Mouse (Mus musculus): ENCODE results near the gene Kif1b. TPM values are rescaled to one million over a fixed set of nuclear protein-coding genes. Genes with fewer than 3 reads are reported as not detected.

Kif1b gene
- total and polyA plus RNA-seq, 3 experiments, result 10.0 to 27.6 (median 17.0) TPM

DNA sequence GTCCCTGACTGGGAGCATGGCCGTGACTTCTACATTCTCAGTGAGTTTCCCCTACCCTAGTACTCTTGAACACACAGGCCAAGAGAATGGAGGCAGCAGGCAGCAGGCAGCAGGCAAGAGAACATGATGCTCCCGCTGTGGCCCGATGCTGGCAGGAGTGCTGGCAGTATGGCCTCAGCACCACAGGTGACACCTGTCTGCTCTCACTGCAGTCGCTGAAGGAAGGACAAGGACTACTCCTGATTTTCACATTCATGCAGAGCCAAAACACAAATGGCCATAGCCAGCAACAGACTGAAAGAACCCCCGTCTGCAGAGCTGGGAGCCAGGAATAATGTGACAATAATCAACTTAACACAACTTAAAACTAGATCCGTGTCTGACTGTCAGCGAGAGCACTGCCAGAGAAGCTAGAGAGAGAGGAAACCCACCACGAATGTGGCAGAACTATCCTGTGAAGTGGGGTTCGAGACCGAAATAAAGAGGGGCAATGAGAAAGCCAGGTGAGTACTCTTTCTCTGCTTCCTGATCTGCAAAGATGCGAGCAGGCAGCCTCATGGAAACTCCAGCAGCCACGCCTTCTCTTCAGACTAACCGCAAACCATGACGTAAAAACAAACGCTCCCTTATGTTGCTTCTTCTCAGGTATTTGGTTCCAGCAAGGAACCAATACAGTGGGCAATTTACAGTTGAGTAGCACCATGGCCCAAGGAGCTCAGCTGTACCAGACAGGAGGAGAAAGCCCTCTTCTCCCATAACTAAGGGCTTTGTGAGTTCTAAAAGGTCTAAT, 50.8 kb downstream of the Kif1b start:
- dilution Hi-C loops (cut with MboI; ENCODE audit: extremely low pct_ligation_motif_present, extremely low pct_unique_long_range_greater_than_20kb, low sequenced_read_pairs) (no loop called here), in situ Hi-C loops (cut with MboI; ENCODE audit: low pct_ligation_motif_present, low pct_unique_long_range_greater_than_20kb, low sequenced_read_pairs) (no loop called here)
- Histone ChIP-seq H3K36me3 (replicated peaks in 1 of 2; ENCODE audit: control insufficient read depth in 1 of 2, insufficient read depth in 1 of 2, low read length in 1 of 2) (peaks cover 29% of the 10 kb centered on the region in 2 experiments), H3K9me3 (replicated peaks; ENCODE audit: low read length) (no peaks in the 10 kb centered on the region), H3K4me3 (replicated peaks in 1 of 3; ENCODE audit: low read depth in 2 of 3, low read length in 2 of 3, poor library complexity in 1 of 3) (peak overlapping the region in 1 of 3 experiments; percentile 27), H3K79me2 (replicated peaks; ENCODE audit: control insufficient read depth, extremely low read depth, insufficient read depth, poor library complexity, severe bottlenecking) (no peaks in the 10 kb centered on the region; the same call in 1 of the 2 replicates), H3K27ac (ENCODE audit: insufficient read depth, low read depth) (no peak overlapping the region), H3K4me1 (ENCODE audit: control insufficient read depth in 1 of 2, insufficient read depth in 2 of 2) (peaks cover 16 to 50% of the 10 kb centered on the region in 2 experiments), H3K9ac (ENCODE audit: insufficient read depth, low read depth) (no peak overlapping the region), H3K27me3 (replicated peaks) (no peaks in the 10 kb centered on the region), H3K4me2 (ENCODE audit: insufficient read depth, low read depth, poor library complexity, severe bottlenecking) (no peak overlapping the region)
- DNase-seq (ENCODE audit: extremely low read depth), result peak; percentile 52
- TF ChIP-seq ZNF384 (IDR thresholded peaks at IDR 0.05; ENCODE audit: low read depth, low read length) (no peak), UBTF (IDR thresholded peaks at IDR 0.05; ENCODE audit: low read depth, low read length) (no peak), SIN3A (IDR thresholded peaks at IDR 0.05; ENCODE audit: low read length) (no peak), MEF2A (IDR thresholded peaks at IDR 0.05; ENCODE audit: borderline replicate concordance, low read depth, low read length) (no peak), MXI1 (IDR thresholded peaks at IDR 0.05; ENCODE audit: low read depth, low read length) (no peak), MYC (IDR thresholded peaks at IDR 0.05; ENCODE audit: low read depth, low read length) (peak; percentile 60; the same call in 1 of the 2 replicates), POLR2AphosphoS2 (IDR thresholded peaks at IDR 0.05; ENCODE audit: low read depth, low read length) (no peak), BHLHE40 (IDR thresholded peaks at IDR 0.05; ENCODE audit: low read depth, low read length) (no peak), ETS1 (conservative IDR thresholded peaks at IDR 0.05; ENCODE audit: low read depth, low read length) (0 out of 2 replicates have a peak, but pooled peaks have one; percentile 13), MAZ (IDR thresholded peaks at IDR 0.05; ENCODE audit: low read depth, low read length) (no peak), CHD2 (IDR thresholded peaks at IDR 0.05; ENCODE audit: low read length) (no peak), IRF4 (IDR thresholded peaks at IDR 0.05; ENCODE audit: low read depth, low read length) (0 out of 2 replicates have a peak, but pooled peaks have one; percentile 20)

DNA sequence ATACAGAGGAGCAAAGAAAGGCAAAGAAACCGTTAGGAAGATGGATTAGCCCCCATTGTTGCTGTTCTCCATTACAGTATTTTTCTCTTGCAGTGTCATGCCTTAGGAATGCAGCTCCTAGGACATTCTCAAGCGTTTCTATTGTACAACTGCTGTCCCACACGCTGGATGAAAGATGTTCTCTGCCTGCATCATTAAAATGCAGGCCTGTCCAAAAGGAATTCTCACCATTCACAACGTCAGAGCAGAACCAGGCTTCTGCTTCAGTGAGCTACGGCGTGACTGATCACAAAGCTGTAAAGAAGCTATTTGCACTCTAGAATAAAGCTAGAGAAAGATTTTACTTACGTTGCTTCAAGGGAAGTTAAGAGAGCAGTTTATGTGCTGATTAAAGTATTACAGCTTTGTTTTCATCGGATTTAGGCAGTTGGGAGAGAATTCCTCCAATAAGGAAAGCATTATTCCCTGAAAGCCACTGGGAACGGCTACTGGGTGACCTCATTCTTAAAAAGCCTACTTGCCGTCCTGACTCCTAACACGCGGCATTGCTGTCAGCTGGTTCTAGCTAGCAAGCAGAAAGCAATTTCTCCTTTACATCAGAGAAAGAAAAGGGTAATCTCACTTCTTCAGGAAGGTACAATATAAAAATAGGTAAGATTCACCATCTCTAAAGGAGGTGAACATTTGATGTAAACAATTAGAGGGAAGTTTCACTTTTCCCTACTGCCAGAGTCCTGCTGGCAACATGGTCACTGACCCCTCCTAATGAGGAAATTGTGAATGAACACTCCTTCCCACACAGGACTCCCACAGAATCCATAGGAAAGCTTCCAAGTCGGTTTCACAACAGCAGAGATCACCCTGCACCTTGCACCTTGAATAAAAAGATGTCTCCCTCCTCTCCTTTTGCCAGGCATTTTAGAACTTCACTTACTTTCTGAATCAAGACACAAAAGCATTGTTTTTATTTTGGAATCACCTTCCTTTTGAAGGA, 51.9 kb downstream of the Kif1b start:
- in situ Hi-C loops (cut with MboI; ENCODE audit: low pct_ligation_motif_present, low pct_unique_long_range_greater_than_20kb, low sequenced_read_pairs), result no loop called here
- dilution Hi-C loops (cut with MboI; ENCODE audit: extremely low pct_ligation_motif_present, extremely low pct_unique_long_range_greater_than_20kb, low sequenced_read_pairs), result no loop called here

More for the DNA sequence above, 51.9 kb downstream of the Kif1b start:
- H3K36me3 ChIP-seq (replicated peaks in 1 of 2; ENCODE audit: control insufficient read depth in 1 of 2, insufficient read depth in 1 of 2, low read length in 1 of 2), result peaks cover 33 to 39% of the 10 kb centered on the region in 2 experiments
- no peak overlapping the region for H3K9ac ChIP-seq (ENCODE audit: insufficient read depth, low read depth)
- peaks cover 16 to 42% of the 10 kb centered on the region in 2 experiments for H3K4me1 ChIP-seq (ENCODE audit: control insufficient read depth in 1 of 2, insufficient read depth in 2 of 2)
- no peak overlapping the region for H3K27ac ChIP-seq (ENCODE audit: insufficient read depth, low read depth)
- TF ChIP-seq USF2 (conservative IDR thresholded peaks at IDR 0.05; ENCODE audit: low read depth, low read length), result no peak
- TF ChIP-seq MXI1 (IDR thresholded peaks at IDR 0.05; ENCODE audit: low read depth, low read length), result no peak
- no peak for TF ChIP-seq PAX5 (IDR thresholded peaks at IDR 0.05; ENCODE audit: low read length)
- TF ChIP-seq ZNF384 (IDR thresholded peaks at IDR 0.05; ENCODE audit: low read depth, low read length), result no peak
- no peak for TF ChIP-seq MAZ (IDR thresholded peaks at IDR 0.05; ENCODE audit: low read depth, low read length)
- H3K9me3 ChIP-seq (replicated peaks; ENCODE audit: low read length), result no peaks in the 10 kb centered on the region
- H3K4me3 ChIP-seq (replicated peaks in 1 of 3; ENCODE audit: low read depth in 2 of 3, low read length in 2 of 3, poor library complexity in 1 of 3), result no peak overlapping the region
- no peaks in the 10 kb centered on the region for H3K27me3 ChIP-seq (replicated peaks)
- DNase-seq (ENCODE audit: extremely low read depth), result no peak
- H3K4me2 ChIP-seq (ENCODE audit: insufficient read depth, low read depth, poor library complexity, severe bottlenecking), result no peak overlapping the region
- no peaks in the 10 kb centered on the region; the same call in 1 of the 2 replicates for H3K79me2 ChIP-seq (replicated peaks; ENCODE audit: control insufficient read depth, extremely low read depth, insufficient read depth, poor library complexity, severe bottlenecking)
